Mouse (Mus musculus) stomach, postnatal 0 days (tissue): ENCODE measurements at regions not wholly inside any gene's neighbourhood (a gene's known extent, or its start where the extent isn't known, plus 50 kb on each side); places are given as distances from the start of the nearest gene placed in this dataset.

ENCODE experiments used
- ATAC-seq: fragments of 200-750 bp; cut with Nextera tagmentation; 2 replicates; pipeline ENCODE4 v1.8.0; 2017; ENCODE audit not compliant: low FRiP score, low TSS enrichment
- DNase-seq: peaks from one replicate; pipeline ENCODE4 v3.0.0-alpha.2; 2016; ENCODE audit warnings: low spot score
- H3K27ac ChIP-seq: fragments of 300-500 bp; sonication (generic); replicated peaks from 2 replicates; pipeline ENCODE4 v1.5.1; 2014; ENCODE audit warnings: mild to moderate bottlenecking, control low read depth
- H3K27me3 ChIP-seq: fragments of 300-500 bp; sonication (generic); 2 replicates; pipeline ENCODE4 v1.6.1; 2014; ENCODE audit warnings: low read length; ENCODE audit not compliant: control insufficient read depth, insufficient read depth
- H3K36me3 ChIP-seq: fragments of 300-500 bp; sonication (generic); 2 replicates; pipeline ENCODE4 v1.6.1; 2014; ENCODE audit warnings: low read length, mixed read lengths; ENCODE audit not compliant: control insufficient read depth, insufficient read depth
- H3K4me1 ChIP-seq: fragments of 300-500 bp; sonication (generic); replicated peaks from 2 replicates; pipeline ENCODE4 v1.6.1; 2014; ENCODE audit warnings: antibody characterized with exemption; ENCODE audit not compliant: control insufficient read depth, insufficient read depth
- H3K4me2 ChIP-seq: fragments of 300-500 bp; sonication (generic); replicated peaks from 2 replicates; pipeline ENCODE4 v1.6.1; 2014; ENCODE audit warnings: low read depth, mild to moderate bottlenecking, control low read depth, moderate library complexity
- H3K4me3 ChIP-seq: fragments of 300-500 bp; sonication (generic); 2 replicates; pipeline ENCODE4 v1.5.1; 2014; ENCODE audit warnings: low read depth, low read length, control low read depth
- H3K9ac ChIP-seq: fragments of 300-500 bp; sonication (generic); 2 replicates; pipeline ENCODE4 v1.6.1; 2014; ENCODE audit warnings: mild to moderate bottlenecking, low read length, control low read depth, mixed read lengths
- H3K9me3 ChIP-seq: fragments of 300-500 bp; sonication (generic); 2 replicates; pipeline ENCODE4 v1.6.1; 2016; ENCODE audit warnings: low read length; ENCODE audit not compliant: control insufficient read depth
- CTCF ChIP-seq: IDR thresholded peaks from 2 replicates; pipeline ENCODE4 v1.5.1; 2016; ENCODE audit warnings: antibody characterized with exemption, low read depth, mild to moderate bottlenecking, moderate library complexity
- EP300 ChIP-seq: optimal IDR thresholded peaks from 2 replicates; pipeline ENCODE3; 2016; ENCODE audit warnings: antibody characterized with exemption
- WGBS: fragments of 180-500 bp; shearing (Covaris S2); extraction: QIAGEN DNeasy Blood & Tissue Kit; methylation state at CpG from one replicate; pipeline ENCODE4 v1.1.7; 2014; 5-methylcytosine and 5-hydroxymethylcytosine counted together

DNA sequence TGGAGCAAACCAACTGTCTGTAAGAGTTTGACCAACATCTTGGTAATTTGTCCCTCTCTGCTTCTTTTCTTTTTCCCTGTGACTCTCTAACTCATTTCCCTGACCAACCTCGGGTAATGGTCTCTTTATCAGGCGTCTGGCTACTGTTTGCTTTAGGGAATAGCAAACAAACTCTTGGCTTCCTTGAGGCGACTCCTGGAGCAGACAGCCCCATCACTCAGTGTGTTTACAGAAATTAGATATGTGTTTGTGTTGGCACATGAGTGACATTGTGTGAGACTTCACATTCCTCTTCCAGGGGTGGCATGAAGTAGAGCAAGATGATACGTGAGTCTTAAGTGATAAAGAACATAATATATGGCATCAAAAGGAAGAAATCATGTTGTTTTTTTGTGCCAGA, 195.7 kb upstream of the Hhip start:
- 21% methylated on average over 4 of the region's 4 CpGs for WGBS
- H3K9me3 ChIP-seq, result no peaks in the 10 kb centered on the region
- no peak overlapping the region for H3K27ac ChIP-seq
- DNase-seq (no peak), ATAC-seq (no peak)
- H3K36me3 ChIP-seq, result no peaks in the 10 kb centered on the region
- H3K4me2 ChIP-seq, result no peak overlapping the region
- H3K27me3 ChIP-seq, result no peaks in the 10 kb centered on the region
- no peaks in the 10 kb centered on the region for H3K4me1 ChIP-seq
- H3K4me3 ChIP-seq, result no peak overlapping the region
- TF ChIP-seq CTCF (no peak), EP300 (no peak)
- H3K9ac ChIP-seq, result no peak overlapping the region

DNA sequence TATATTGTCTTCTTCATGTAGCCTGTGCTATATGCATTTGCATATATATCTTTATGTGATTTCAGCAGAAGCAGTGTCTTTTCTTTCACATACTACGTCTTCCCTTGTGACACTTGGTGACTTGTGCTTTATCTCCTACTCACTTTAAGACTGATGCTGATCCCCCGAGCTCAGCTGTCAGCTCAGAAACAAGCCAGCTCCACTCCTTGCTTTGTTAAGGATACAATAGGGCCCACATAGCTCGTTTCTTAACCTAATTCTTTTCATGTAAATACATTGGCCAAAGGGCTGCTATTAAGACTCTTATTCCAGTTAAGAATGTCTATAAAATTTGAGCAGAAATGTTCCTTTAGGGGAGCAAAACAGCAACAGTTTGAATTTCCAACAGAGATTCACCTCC, 193.8 kb upstream of the Hhip start:
- TF ChIP-seq EP300, result no peak
- TF ChIP-seq CTCF, result no peak
- no peaks in the 10 kb centered on the region for H3K36me3 ChIP-seq
- H3K27me3 ChIP-seq, result no peaks in the 10 kb centered on the region
- no peak overlapping the region for H3K9ac ChIP-seq
- H3K4me3 ChIP-seq, result no peak overlapping the region
- no peaks in the 10 kb centered on the region for H3K4me1 ChIP-seq
- ATAC-seq, result no peak
- no peaks in the 10 kb centered on the region for H3K9me3 ChIP-seq
- DNase-seq, result no peak
- 37% methylated on average over 3 of the region's 3 CpGs for WGBS
- no peak overlapping the region for H3K4me2 ChIP-seq
- H3K27ac ChIP-seq, result no peak overlapping the region

DNA sequence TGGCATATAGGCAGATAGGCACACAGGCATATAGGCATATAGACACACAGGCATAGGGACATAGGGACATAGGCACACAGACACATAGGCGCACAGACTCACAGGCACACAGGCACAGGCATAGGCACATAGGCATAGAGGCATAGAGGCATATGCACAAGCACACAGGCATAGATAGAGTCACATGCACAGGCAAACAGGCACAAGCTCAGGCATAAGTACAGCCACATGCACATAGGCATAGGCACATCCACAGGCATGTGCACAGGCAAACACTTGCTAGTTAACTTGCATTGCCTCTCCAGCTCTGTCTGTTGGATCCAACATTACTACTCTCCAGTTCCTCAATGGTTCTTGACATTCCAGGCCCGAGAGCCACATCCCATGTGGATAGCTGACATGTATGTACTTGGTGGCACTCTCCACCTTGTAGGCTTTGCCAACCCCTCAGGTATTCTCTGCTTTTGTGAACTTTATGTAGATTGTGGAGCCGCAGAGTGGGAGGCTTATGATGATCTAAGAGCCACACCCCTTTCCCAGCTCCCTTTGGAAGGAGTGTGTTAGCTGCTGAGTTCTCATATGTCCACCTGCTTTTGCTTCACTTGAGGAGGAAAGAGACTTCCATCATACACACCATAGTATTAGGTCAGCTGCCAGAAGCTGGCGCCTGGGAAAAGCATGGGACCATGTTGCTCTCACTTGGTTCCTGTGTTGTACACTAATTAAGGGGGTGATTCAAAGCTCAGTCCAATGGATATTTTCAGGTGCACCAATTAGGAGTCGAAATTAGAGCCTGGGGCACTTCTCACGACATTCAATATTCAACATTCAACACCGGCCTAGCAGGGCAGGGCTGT, 192.7 kb upstream of the Hhip start:
- Histone ChIP-seq H3K9me3 (no peaks in the 10 kb centered on the region), H3K36me3 (no peaks in the 10 kb centered on the region), H3K9ac (no peak overlapping the region), H3K27ac (no peak overlapping the region), H3K27me3 (no peaks in the 10 kb centered on the region), H3K4me3 (no peak overlapping the region), H3K4me2 (no peak overlapping the region), H3K4me1 (no peaks in the 10 kb centered on the region)
- no peak for TF ChIP-seq EP300
- TF ChIP-seq CTCF, result no peak
- DNase-seq (no peak), ATAC-seq (no peak)
- 85% methylated on average over 7 of the region's 7 CpGs for WGBS

DNA sequence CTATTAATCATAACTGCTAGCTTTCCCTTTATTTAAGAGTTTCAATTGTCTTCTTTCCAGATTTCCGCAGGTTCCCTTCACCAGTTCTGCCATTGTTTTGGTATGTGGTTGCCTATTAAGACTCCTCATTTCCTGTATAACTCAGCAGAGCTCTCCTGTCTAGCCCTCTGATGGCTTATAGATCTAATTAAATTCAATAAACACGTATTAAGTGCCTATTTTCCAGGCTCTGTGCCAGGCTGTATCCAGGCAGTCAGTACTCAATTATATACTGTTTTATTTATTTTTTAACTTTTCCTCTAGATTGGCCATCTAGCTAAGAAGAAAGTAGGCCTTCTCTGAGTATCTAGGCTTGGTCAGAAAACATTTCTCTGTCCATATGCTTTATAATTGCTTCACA, 192.0 kb upstream of the Hhip start:
- TF ChIP-seq EP300, result no peak
- no peak for TF ChIP-seq CTCF

DNA sequence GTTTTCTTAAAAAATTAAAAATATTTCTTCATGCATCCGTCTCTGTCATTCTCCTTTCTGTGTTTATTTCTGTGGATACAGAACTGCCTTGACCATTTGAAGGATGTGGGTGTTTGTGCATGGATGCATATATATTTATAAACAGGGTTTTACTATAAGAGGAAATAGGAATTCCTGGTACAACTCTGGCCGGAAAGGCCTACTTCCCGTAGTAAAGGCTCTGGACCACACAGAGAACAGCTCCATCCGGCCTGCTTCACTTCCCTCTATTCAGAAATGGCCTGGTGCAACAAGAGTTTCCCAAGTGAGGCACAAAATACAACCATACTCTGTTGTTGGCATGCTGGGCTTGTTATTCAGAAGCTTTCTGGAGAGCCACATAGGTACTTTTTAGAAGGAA, 182.1 kb upstream of the Hhip start:
- Histone ChIP-seq H3K4me1 (no peaks in the 10 kb centered on the region), H3K27me3 (no peaks in the 10 kb centered on the region), H3K27ac (no peak overlapping the region), H3K9me3 (no peaks in the 10 kb centered on the region), H3K36me3 (no peaks in the 10 kb centered on the region), H3K9ac (no peak overlapping the region), H3K4me3 (no peak overlapping the region), H3K4me2 (no peak overlapping the region)
- ATAC-seq (no peak), DNase-seq (no peak)
- TF ChIP-seq EP300 (no peak), CTCF (no peak)
- WGBS, result 65% methylated on average over 4 of the region's 4 CpGs

More for the DNA sequence above, 192.0 kb upstream of the Hhip start:
- H3K27me3 ChIP-seq, result no peaks in the 10 kb centered on the region
- H3K4me1 ChIP-seq, result no peaks in the 10 kb centered on the region
- DNase-seq (no peak), ATAC-seq (no peak)
- H3K4me3 ChIP-seq, result no peak overlapping the region
- no peaks in the 10 kb centered on the region for H3K9me3 ChIP-seq
- WGBS, result 44% methylated on average over 2 of the region's 2 CpGs
- H3K9ac ChIP-seq, result no peak overlapping the region
- no peak overlapping the region for H3K4me2 ChIP-seq
- no peaks in the 10 kb centered on the region for H3K36me3 ChIP-seq
- no peak overlapping the region for H3K27ac ChIP-seq

DNA sequence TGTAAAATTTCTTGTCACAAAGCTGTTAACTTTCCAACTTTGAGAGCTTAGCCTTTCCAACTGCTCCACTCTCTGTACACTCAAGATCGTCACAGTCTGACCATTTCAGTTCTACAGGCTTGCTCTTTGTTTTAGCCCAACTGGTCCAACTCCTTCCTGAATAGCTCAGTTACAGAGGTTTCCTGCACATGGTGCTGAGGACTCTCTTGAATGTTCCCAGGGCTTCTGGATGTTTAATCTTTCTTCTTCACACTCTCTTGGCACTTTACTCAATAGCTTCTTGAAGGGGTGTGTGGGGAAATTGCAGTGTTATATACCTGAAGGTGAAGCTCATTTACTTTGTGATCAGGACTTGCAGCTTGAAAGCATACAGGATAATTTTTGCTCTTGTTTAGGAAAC, 152.6 kb upstream of the Hhip start:
- Histone ChIP-seq H3K4me3 (no peak overlapping the region), H3K9me3 (no peaks in the 10 kb centered on the region), H3K4me2 (no peak overlapping the region), H3K27me3 (no peaks in the 10 kb centered on the region), H3K4me1 (no peaks in the 10 kb centered on the region), H3K27ac (no peak overlapping the region), H3K36me3 (no peaks in the 10 kb centered on the region), H3K9ac (no peak overlapping the region)
- 61% methylated on average over 1 of the region's 1 CpGs for WGBS
- ATAC-seq, result no peak
- DNase-seq, result no peak
- TF ChIP-seq CTCF, result no peak
- no peak for TF ChIP-seq EP300
